Mouse (Mus musculus): ENCODE measurements around the gene Paqr8.

DNA sequence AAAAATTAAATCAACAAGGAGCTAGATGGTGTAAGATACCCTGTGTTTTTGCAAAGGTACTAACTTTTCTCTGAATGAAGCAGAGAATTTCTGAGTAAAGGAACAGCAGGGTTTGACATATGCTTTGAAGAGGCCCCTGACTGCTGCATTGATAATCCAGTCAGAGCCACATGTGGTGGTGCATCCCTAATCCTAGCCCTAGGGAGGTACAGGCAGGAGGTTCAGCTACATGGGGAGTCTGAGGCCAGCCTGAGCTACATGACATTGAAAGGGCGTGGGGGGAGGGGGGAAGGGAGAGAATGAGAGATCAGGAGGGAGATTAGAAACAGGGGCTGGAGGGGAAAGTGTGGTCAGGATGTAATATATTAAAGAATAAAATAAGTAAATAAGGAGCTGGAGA is 90.1 kb downstream of the Paqr8 start:
- no peak for TF ChIP-seq POLR2A (IDR thresholded peaks at IDR 0.05; ENCODE audit: low read depth, low read length)
- no peak for TF ChIP-seq CTCF (conservative IDR thresholded peaks at IDR 0.05; ENCODE audit: insufficient read depth, insufficient read length, low read depth, low read length)

All from kidney, adult 2 months (tissue).